Mouse (Mus musculus): ENCODE measurements around the gene Olfr457. TPM values are rescaled to one million over a fixed set of nuclear protein-coding genes. Genes with fewer than 3 reads are reported as not detected.

Gene Olfr457
- polyA plus RNA-seq, 1 experiment from 2014 or later, result not detected

DNA sequence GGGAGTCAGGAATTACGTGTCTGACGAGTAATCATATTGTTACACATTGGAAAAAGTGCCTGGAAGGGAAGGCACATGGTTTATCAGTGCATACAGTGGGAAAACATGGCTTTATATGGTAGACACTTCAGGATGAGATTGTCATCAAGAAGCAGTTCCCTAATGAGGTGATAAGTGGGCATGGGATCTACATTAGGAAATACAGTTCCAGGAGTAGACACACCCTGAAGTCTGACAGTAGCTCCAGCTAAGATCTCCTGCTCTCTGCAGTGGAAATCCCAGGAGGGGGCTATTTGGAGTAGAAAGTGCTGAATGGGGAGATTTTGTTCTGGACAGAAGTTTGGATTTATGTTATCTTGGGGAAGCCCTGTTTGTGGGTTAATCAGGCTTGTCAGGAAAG lies 34.7 kb downstream of the Olfr457 start:
- no peaks in the 10 kb centered on the region for H3K4me1 ChIP-seq (replicated peaks)
- ATAC-seq (ENCODE audit: insufficient number of reproducible peaks, insufficient read depth, low FRiP score, low TSS enrichment, low read depth), result no peak
- no peaks in the 10 kb centered on the region for H3K36me3 ChIP-seq
- H3K4me3 ChIP-seq (replicated peaks), result no peak overlapping the region
- no peak overlapping the region for H3K27ac ChIP-seq
- WGBS, result 75% methylated on average over 2 of the region's 2 CpGs
- no peaks in the 10 kb centered on the region for H3K27me3 ChIP-seq
- no peak overlapping the region for H3K4me2 ChIP-seq
- H3K9ac ChIP-seq (replicated peaks), result no peak overlapping the region
- H3K9me3 ChIP-seq, result no peaks in the 10 kb centered on the region

DNA sequence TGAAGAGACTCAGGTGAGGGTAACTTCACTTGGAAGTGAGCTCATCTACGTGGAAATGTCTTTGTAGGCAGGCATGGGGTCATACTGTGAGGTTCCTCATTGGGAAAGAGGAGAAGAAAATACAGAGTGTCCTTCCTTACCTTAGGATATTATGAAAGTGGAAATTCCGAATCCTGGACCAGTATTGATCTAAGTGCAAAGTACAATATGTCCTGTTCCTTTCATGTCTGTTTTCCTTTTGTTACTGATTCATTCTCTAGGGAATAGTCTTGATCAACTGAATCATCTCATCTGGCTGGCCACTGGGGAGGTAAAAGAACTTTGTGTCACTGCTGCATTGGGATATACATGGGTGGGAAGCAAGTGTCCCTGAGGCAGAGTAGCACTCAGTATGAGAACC lies 40.6 kb downstream of the Olfr457 start:
- H3K9me3 ChIP-seq, result no peaks in the 10 kb centered on the region
- 68% methylated on average over 2 of the region's 2 CpGs for WGBS
- ATAC-seq (ENCODE audit: insufficient number of reproducible peaks, insufficient read depth, low FRiP score, low TSS enrichment, low read depth), result no peak

GRCm38 (mm10) chr6:42434446-42434845 lies 41.7 kb downstream of the Olfr457 start, which contains the start of gene Tas2r126:
TSS of gene Tas2r126 (plus strand) at chr6:42434535.
- Histone ChIP-seq H3K36me3 (no peaks in the 10 kb centered on the region), H3K27ac (no peak within 1 kb of the TSS), H3K4me2 (no peak within 1 kb of the TSS), H3K27me3 (no peaks in the 10 kb centered on the region), H3K4me1 (replicated peaks) (no peaks in the 10 kb centered on the region), H3K9me3 (no peaks in the 10 kb centered on the region), H3K4me3 (replicated peaks) (no peak within 1 kb of the TSS), H3K9ac (replicated peaks) (no peak within 1 kb of the TSS)
- WGBS, result 82% methylated on average over 6 of the region's 6 CpGs
- no peak for ATAC-seq (ENCODE audit: insufficient number of reproducible peaks, insufficient read depth, low FRiP score, low TSS enrichment, low read depth)

More for the DNA sequence above, 40.6 kb downstream of the Olfr457 start:
- H3K27ac ChIP-seq, result no peak overlapping the region
- H3K36me3 ChIP-seq, result no peaks in the 10 kb centered on the region
- no peak overlapping the region for H3K4me2 ChIP-seq
- no peak overlapping the region for H3K4me3 ChIP-seq (replicated peaks)
- H3K4me1 ChIP-seq (replicated peaks), result no peaks in the 10 kb centered on the region
- H3K27me3 ChIP-seq, result no peaks in the 10 kb centered on the region
- no peak overlapping the region for H3K9ac ChIP-seq (replicated peaks)

DNA sequence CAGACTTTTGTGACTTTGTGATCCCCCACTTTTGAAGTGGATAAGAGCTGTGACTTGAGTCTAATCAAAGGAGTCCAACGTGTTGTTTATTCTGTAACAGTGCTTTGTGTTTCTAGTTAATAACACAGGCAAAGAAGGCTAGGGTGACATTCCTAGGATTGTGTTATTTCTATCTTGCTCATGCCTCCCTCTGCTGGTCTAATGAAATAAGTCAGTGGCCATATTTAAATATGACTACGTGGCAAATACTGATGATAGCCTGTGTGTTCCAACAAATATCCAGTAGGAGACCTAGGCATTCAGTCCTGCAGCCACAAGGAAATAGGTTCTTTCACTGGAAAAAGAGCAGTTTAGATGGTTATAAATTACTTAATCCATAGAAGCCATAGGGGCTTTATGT lies 42.6 kb downstream of the Olfr457 start:
- no peaks in the 10 kb centered on the region for H3K27me3 ChIP-seq
- WGBS, result 71% methylated on average over 2 of the region's 2 CpGs
- ATAC-seq (ENCODE audit: insufficient number of reproducible peaks, insufficient read depth, low FRiP score, low TSS enrichment, low read depth), result no peak

GRCm38 (mm10) chr6:42426337-42426736 lies 49.8 kb downstream of the Olfr457 start:
- Histone ChIP-seq H3K27me3 (no peaks in the 10 kb centered on the region), H3K27ac (no peak overlapping the region), H3K9ac (replicated peaks) (no peak overlapping the region), H3K9me3 (no peaks in the 10 kb centered on the region), H3K4me3 (replicated peaks) (no peak overlapping the region), H3K4me2 (no peak overlapping the region), H3K4me1 (replicated peaks) (no peaks in the 10 kb centered on the region), H3K36me3 (no peaks in the 10 kb centered on the region)
- ATAC-seq (ENCODE audit: insufficient number of reproducible peaks, insufficient read depth, low FRiP score, low TSS enrichment, low read depth), result no peak
- 81% methylated on average over 4 of the region's 4 CpGs for WGBS

More for the DNA sequence above, 42.6 kb downstream of the Olfr457 start:
- Histone ChIP-seq H3K4me2 (no peak overlapping the region), H3K9ac (replicated peaks) (no peak overlapping the region), H3K4me1 (replicated peaks) (no peaks in the 10 kb centered on the region), H3K27ac (no peak overlapping the region), H3K9me3 (no peaks in the 10 kb centered on the region), H3K4me3 (replicated peaks) (no peak overlapping the region), H3K36me3 (no peaks in the 10 kb centered on the region)

DNA sequence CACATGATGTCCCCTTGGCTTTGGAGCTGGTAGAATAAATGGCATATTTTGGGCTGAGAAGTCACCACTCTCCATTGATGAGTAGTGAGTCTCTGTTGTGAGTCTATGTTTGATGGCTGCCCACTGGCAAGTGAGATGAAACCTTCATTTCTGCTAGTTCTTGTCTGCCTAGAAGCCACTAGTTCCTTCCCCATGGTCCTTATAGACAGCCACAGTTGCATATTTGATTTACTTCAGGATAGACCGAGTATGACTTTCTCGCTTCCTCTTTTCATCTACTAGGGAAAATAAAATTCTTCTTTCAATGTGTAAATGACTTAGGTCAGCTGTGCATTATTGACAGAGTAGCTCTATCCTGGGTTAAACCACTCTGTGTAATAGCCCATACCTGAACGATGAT lies 51.7 kb downstream of the Olfr457 start:
- Histone ChIP-seq H3K36me3 (no peaks in the 10 kb centered on the region), H3K4me3 (replicated peaks) (no peak overlapping the region), H3K27ac (no peak overlapping the region), H3K9me3 (no peaks in the 10 kb centered on the region), H3K4me1 (replicated peaks) (no peaks in the 10 kb centered on the region), H3K4me2 (no peak overlapping the region), H3K27me3 (no peaks in the 10 kb centered on the region), H3K9ac (replicated peaks) (no peak overlapping the region)
- WGBS, result 90% methylated on average over 3 of the region's 3 CpGs
- no peak for ATAC-seq (ENCODE audit: insufficient number of reproducible peaks, insufficient read depth, low FRiP score, low TSS enrichment, low read depth)

GRCm38 (mm10) chr6:42421439-42421838 lies 54.7 kb downstream of the Olfr457 start:
- H3K27ac ChIP-seq, result no peak overlapping the region
- H3K27me3 ChIP-seq, result no peaks in the 10 kb centered on the region
- no peaks in the 10 kb centered on the region for H3K9me3 ChIP-seq
- H3K4me1 ChIP-seq (replicated peaks), result no peaks in the 10 kb centered on the region
- ATAC-seq (ENCODE audit: insufficient number of reproducible peaks, insufficient read depth, low FRiP score, low TSS enrichment, low read depth), result no peak
- no peak overlapping the region for H3K4me3 ChIP-seq (replicated peaks)
- H3K36me3 ChIP-seq, result no peaks in the 10 kb centered on the region
- H3K9ac ChIP-seq (replicated peaks), result no peak overlapping the region
- WGBS, result 77% methylated on average over 2 of the region's 2 CpGs
- no peak overlapping the region for H3K4me2 ChIP-seq

GRCm38 (mm10) chr6:42419443-42419842 lies 56.7 kb downstream of the Olfr457 start:
- Histone ChIP-seq H3K4me3 (replicated peaks) (no peak overlapping the region), H3K9me3 (no peaks in the 10 kb centered on the region), H3K4me1 (replicated peaks) (no peaks in the 10 kb centered on the region), H3K9ac (replicated peaks) (no peak overlapping the region), H3K27ac (no peak overlapping the region), H3K4me2 (no peak overlapping the region), H3K27me3 (no peaks in the 10 kb centered on the region), H3K36me3 (no peaks in the 10 kb centered on the region)
- WGBS, result 94% methylated on average over 2 of the region's 2 CpGs
- no peak for ATAC-seq (ENCODE audit: insufficient number of reproducible peaks, insufficient read depth, low FRiP score, low TSS enrichment, low read depth)

Other genes starting within 250 kb of the Olfr457 start
- gene Gstk1, start 230.4 kb downstream of the Olfr457 start, polyA plus RNA-seq (2016; fragmentation: Nextera tagmentation; extraction: Ambion mirVana), result 25.4 and 25.8 TPM in 2 replicates
- gene Tmem139, start 214.4 kb downstream of the Olfr457 start, polyA plus RNA-seq (2016; fragmentation: Nextera tagmentation; extraction: Ambion mirVana), result 1.6 and 1.7 TPM in 2 replicates
- gene Casp2, start 211.3 kb downstream of the Olfr457 start, polyA plus RNA-seq (2016; fragmentation: Nextera tagmentation; extraction: Ambion mirVana), result 75.9 and 77.1 TPM in 2 replicates
- gene Clcn1, start 189.7 kb downstream of the Olfr457 start, polyA plus RNA-seq (2016; fragmentation: Nextera tagmentation; extraction: Ambion mirVana), result 0.51 and 0.56 TPM in 2 replicates
- 0.68 and 0.79 TPM in 2 replicates for gene Fam131b, start 151.7 kb downstream of the Olfr457 start, polyA plus RNA-seq (2016; fragmentation: Nextera tagmentation; extraction: Ambion mirVana)
- 86.1 and 109 TPM in 2 replicates for gene Zyx, start 126.7 kb downstream of the Olfr457 start, polyA plus RNA-seq (2016; fragmentation: Nextera tagmentation; extraction: Ambion mirVana)
- 7.8 and 9.0 TPM in 2 replicates for gene Epha1, start 103.1 kb downstream of the Olfr457 start, polyA plus RNA-seq (2016; fragmentation: Nextera tagmentation; extraction: Ambion mirVana)
- not detected in 2 replicates for gene Tas2r143, start 76.1 kb downstream of the Olfr457 start, polyA plus RNA-seq (2016; fragmentation: Nextera tagmentation; extraction: Ambion mirVana)
- not detected in 2 replicates for gene Tas2r135, start 70.9 kb downstream of the Olfr457 start, polyA plus RNA-seq (2016; fragmentation: Nextera tagmentation; extraction: Ambion mirVana)
- gene Tas2r126, start 41.8 kb downstream of the Olfr457 start, polyA plus RNA-seq (2016; fragmentation: Nextera tagmentation; extraction: Ambion mirVana), result not detected in 2 replicates
- not detected in 2 replicates for gene Olfr458, start 11.1 kb downstream of the Olfr457 start, polyA plus RNA-seq (2016; fragmentation: Nextera tagmentation; extraction: Ambion mirVana)
- gene Olfr456, start 10.9 kb upstream of the Olfr457 start, polyA plus RNA-seq (2016; fragmentation: Nextera tagmentation; extraction: Ambion mirVana), result not detected in 2 replicates
- gene Olfr455, start 71.3 kb upstream of the Olfr457 start, polyA plus RNA-seq (2016; fragmentation: Nextera tagmentation; extraction: Ambion mirVana), result not detected in 2 replicates
- not detected in 2 replicates for gene Tcaf3, start 121.4 kb upstream of the Olfr457 start, polyA plus RNA-seq (2016; fragmentation: Nextera tagmentation; extraction: Ambion mirVana)
- 5.3 and 5.6 TPM in 2 replicates for gene Tcaf2, start 168.9 kb upstream of the Olfr457 start, polyA plus RNA-seq (2016; fragmentation: Nextera tagmentation; extraction: Ambion mirVana)
- gene Tcaf1, start 233.8 kb upstream of the Olfr457 start, polyA plus RNA-seq (2016; fragmentation: Nextera tagmentation; extraction: Ambion mirVana), result 93.3 and 93.4 TPM in 2 replicates

All from limb, embryonic 12.5 days (tissue).